Mouse (Mus musculus): Measurements from ENCODE around the gene Caskin1. TPM values are rescaled to one million over a fixed set of nuclear protein-coding genes. Genes with fewer than 3 reads are reported as not detected.

Caskin1 gene
- polyA plus RNA-seq, 1 experiment from 2014 or later: 1.5 TPM

DNA sequence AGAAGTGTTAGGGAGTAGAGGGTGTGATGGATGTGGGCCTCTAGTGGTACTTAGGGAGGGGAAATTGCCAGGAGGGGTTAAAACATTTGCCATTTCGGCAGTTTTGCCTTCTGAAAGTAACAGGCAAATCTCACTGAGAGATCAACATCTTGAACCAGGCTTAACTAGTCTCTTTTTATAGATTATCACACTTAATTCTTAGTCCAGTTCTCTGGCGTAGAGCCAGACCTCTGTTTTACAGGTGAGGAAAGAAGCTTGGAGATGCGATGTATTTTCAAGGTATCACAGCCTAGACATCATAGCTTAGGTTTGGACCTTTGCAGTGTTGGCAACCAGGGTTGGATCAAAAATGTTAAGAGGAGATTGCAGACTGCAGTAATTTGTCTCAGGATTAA lies 62.6 kb downstream of the Caskin1 start:
- Histone ChIP-seq H3K9ac (replicated peaks; ENCODE audit: low read length) (peak overlapping the region; percentile 89), H3K36me3 (ENCODE audit: insufficient read depth, low read length) (no peaks in the 10 kb centered on the region), H3K9me3 (ENCODE audit: low read length) (no peaks in the 10 kb centered on the region), H3K4me1 (ENCODE audit: insufficient read depth, low read length) (peaks cover 17% of the 10 kb centered on the region), H3K4me2 (replicated peaks; ENCODE audit: low read depth, low read length) (peak overlapping the region; percentile 81), H3K4me3 (ENCODE audit: low read length) (peak overlapping the region; percentile 67), H3K27me3 (ENCODE audit: insufficient read depth, low read length) (no peaks in the 10 kb centered on the region), H3K27ac (ENCODE audit: low read length) (peak overlapping the region; percentile 81)
- no peak for ATAC-seq (ENCODE audit: low FRiP score, low TSS enrichment)
- 49% methylated on average over 3 of the region's 3 CpGs for WGBS

DNA sequence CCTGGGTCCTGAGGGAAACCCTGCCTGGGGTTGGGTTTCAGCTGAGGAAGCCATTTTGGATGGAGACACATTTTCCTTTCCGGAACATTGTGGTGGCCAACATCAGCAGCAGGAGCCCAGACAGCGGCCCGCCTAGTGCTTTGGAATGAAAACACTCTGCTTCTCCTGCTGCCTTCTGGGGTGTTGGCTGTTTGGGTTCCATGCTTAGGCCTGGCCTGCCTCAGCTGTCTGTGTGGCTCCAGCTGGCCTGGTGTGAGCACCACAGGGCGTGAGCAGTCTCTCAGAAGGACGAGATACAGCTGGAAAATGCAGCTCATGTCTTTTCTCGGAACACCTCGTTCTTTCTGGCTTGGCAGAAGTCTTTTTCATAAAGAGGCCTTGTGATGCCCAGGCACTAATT lies 68.7 kb downstream of the Caskin1 start:
- no peaks in the 10 kb centered on the region for H3K9me3 ChIP-seq (ENCODE audit: low read length)
- peaks cover 22% of the 10 kb centered on the region for H3K4me1 ChIP-seq (ENCODE audit: insufficient read depth, low read length)
- no peaks in the 10 kb centered on the region for H3K27me3 ChIP-seq (ENCODE audit: insufficient read depth, low read length)
- no peak overlapping the region for H3K27ac ChIP-seq (ENCODE audit: low read length)
- H3K36me3 ChIP-seq (ENCODE audit: insufficient read depth, low read length): no peaks in the 10 kb centered on the region
- ATAC-seq (ENCODE audit: low FRiP score, low TSS enrichment): no peak
- H3K4me3 ChIP-seq (ENCODE audit: low read length): no peak overlapping the region
- no peak overlapping the region for H3K9ac ChIP-seq (replicated peaks; ENCODE audit: low read length)
- H3K4me2 ChIP-seq (replicated peaks; ENCODE audit: low read depth, low read length): no peak overlapping the region
- 85% methylated on average over 7 of the region's 7 CpGs for WGBS

Other genes starting within 250 kb of the Caskin1 start
- 69.2 and 73.5 TPM in 2 replicates for gene Ccnf, start 237.1 kb upstream of the Caskin1 start, polyA plus RNA-seq (2015; fragmentation: Nextera tagmentation; extraction: Ambion mirVana)
- gene Abca17, start 137.5 kb upstream of the Caskin1 start, polyA plus RNA-seq (2015; fragmentation: Nextera tagmentation; extraction: Ambion mirVana): 0.22 TPM in 1 of 2 replicates, not detected in the other
- gene Abca3, start 136.7 kb upstream of the Caskin1 start, polyA plus RNA-seq (2015; fragmentation: Nextera tagmentation; extraction: Ambion mirVana): 20.8 and 22.6 TPM in 2 replicates
- gene Rnps1, start 74.0 kb upstream of the Caskin1 start, polyA plus RNA-seq (2015; fragmentation: Nextera tagmentation; extraction: Ambion mirVana): 300 and 327 TPM in 2 replicates
- 141 and 143 TPM in 2 replicates for gene Eci1, start 62.0 kb upstream of the Caskin1 start, polyA plus RNA-seq (2015; fragmentation: Nextera tagmentation; extraction: Ambion mirVana)
- 3.2 and 5.5 TPM in 2 replicates for gene Dnase1l2, start 45.5 kb upstream of the Caskin1 start, polyA plus RNA-seq (2015; fragmentation: Nextera tagmentation; extraction: Ambion mirVana)
- 38.1 TPM in 2 replicates for gene E4f1, start 18.3 kb upstream of the Caskin1 start, polyA plus RNA-seq (2015; fragmentation: Nextera tagmentation; extraction: Ambion mirVana)
- 55.5 and 55.6 TPM in 2 replicates for gene Pgp, start 18.2 kb upstream of the Caskin1 start, polyA plus RNA-seq (2015; fragmentation: Nextera tagmentation; extraction: Ambion mirVana)
- 0.42 and 1.6 TPM in 2 replicates for gene Bricd5, start 14.7 kb upstream of the Caskin1 start, polyA plus RNA-seq (2015; fragmentation: Nextera tagmentation; extraction: Ambion mirVana)
- gene Mlst8, start 9.5 kb upstream of the Caskin1 start, polyA plus RNA-seq (2015; fragmentation: Nextera tagmentation; extraction: Ambion mirVana): 39.3 and 40.2 TPM in 2 replicates
- 102 and 113 TPM in 2 replicates for gene Traf7, start 39.3 kb downstream of the Caskin1 start, polyA plus RNA-seq (2015; fragmentation: Nextera tagmentation; extraction: Ambion mirVana)
- 2.8 and 3.0 TPM in 2 replicates for gene Rab26, start 45.6 kb downstream of the Caskin1 start, polyA plus RNA-seq (2015; fragmentation: Nextera tagmentation; extraction: Ambion mirVana)
- 22.5 and 24.3 TPM in 2 replicates for gene Pkd1, start 61.2 kb downstream of the Caskin1 start, polyA plus RNA-seq (2015; fragmentation: Nextera tagmentation; extraction: Ambion mirVana)
- 72.8 and 77.0 TPM in 2 replicates for gene Tsc2, start 144.0 kb downstream of the Caskin1 start, polyA plus RNA-seq (2015; fragmentation: Nextera tagmentation; extraction: Ambion mirVana)
- gene Nthl1, start 144.1 kb downstream of the Caskin1 start, polyA plus RNA-seq (2015; fragmentation: Nextera tagmentation; extraction: Ambion mirVana): 23.1 TPM in 2 replicates
- gene Slc9a3r2, start 161.7 kb downstream of the Caskin1 start, polyA plus RNA-seq (2015; fragmentation: Nextera tagmentation; extraction: Ambion mirVana): 116 and 120 TPM in 2 replicates
- 0.37 TPM in 1 of 2 replicates, not detected in the other for gene Npw, start 169.9 kb downstream of the Caskin1 start, polyA plus RNA-seq (2015; fragmentation: Nextera tagmentation; extraction: Ambion mirVana)
- gene Zfp598, start 181.1 kb downstream of the Caskin1 start, polyA plus RNA-seq (2015; fragmentation: Nextera tagmentation; extraction: Ambion mirVana): 19.7 and 22.7 TPM in 2 replicates
- 2.3 and 2.9 TPM in 2 replicates for gene Syngr3, start 201.4 kb downstream of the Caskin1 start, polyA plus RNA-seq (2015; fragmentation: Nextera tagmentation; extraction: Ambion mirVana)
- gene Gfer, start 207.6 kb downstream of the Caskin1 start, polyA plus RNA-seq (2015; fragmentation: Nextera tagmentation; extraction: Ambion mirVana): 44.4 and 45.3 TPM in 2 replicates
- 1.9 and 2.7 TPM in 2 replicates for gene Noxo1, start 207.6 kb downstream of the Caskin1 start, polyA plus RNA-seq (2015; fragmentation: Nextera tagmentation; extraction: Ambion mirVana)
- gene Tbl3, start 219.1 kb downstream of the Caskin1 start, polyA plus RNA-seq (2015; fragmentation: Nextera tagmentation; extraction: Ambion mirVana): 92.1 and 107 TPM in 2 replicates
- gene Rnf151, start 229.5 kb downstream of the Caskin1 start, polyA plus RNA-seq (2015; fragmentation: Nextera tagmentation; extraction: Ambion mirVana): 0.26 TPM in 1 of 2 replicates, not detected in the other
- 1,489 and 1,547 TPM in 2 replicates for gene Rps2, start 229.5 kb downstream of the Caskin1 start, polyA plus RNA-seq (2015; fragmentation: Nextera tagmentation; extraction: Ambion mirVana)
- gene Ndufb10, start 235.9 kb downstream of the Caskin1 start, polyA plus RNA-seq (2015; fragmentation: Nextera tagmentation; extraction: Ambion mirVana): 258 and 262 TPM in 2 replicates
- gene Rpl3l, start 239.2 kb downstream of the Caskin1 start, polyA plus RNA-seq (2015; fragmentation: Nextera tagmentation; extraction: Ambion mirVana): 0.15 TPM in 1 of 2 replicates, not detected in the other
- gene Msrb1, start 248.0 kb downstream of the Caskin1 start, polyA plus RNA-seq (2015; fragmentation: Nextera tagmentation; extraction: Ambion mirVana): 33.3 and 33.8 TPM in 2 replicates

Data from kidney, embryonic 16.5 days (tissue).